Mouse (Mus musculus) megakaryocyte, adult 5-6 weeks (primary cell): ENCODE measurements around the gene Madd. TPM values are rescaled to one million over a fixed set of nuclear protein-coding genes. Genes with fewer than 3 reads are reported as not detected.
A peak's percentile ranks its signal among the peaks of the same experiment; 100 is the strongest.

Experiments
- ATAC-seq: 2 replicates; pipeline ENCODE4 v1.8.0; 2016; ENCODE audit warnings: mild to moderate bottlenecking, inconsistent platforms; ENCODE audit not compliant: poor library complexity, severe bottlenecking
- total RNA-seq, 2 experiments: library from RNA; stranded (forward) in 1 of 2; stranded (reverse) in 1 of 2; fragments of 153-499, 151-499 nt in 1 of 2; fragments of 221-1000, 200-1000 nt in 1 of 2; gene quantifications; 2 replicates each; pipeline versions ENCODE4 v1.2.3 to v1.2.4; 2015 to 2017

Madd gene
- total RNA-seq (2015) (35.4 and 39.7 TPM in 2 replicates), total RNA-seq (2017) (63.6 and 78.7 TPM in 2 replicates)

DNA sequence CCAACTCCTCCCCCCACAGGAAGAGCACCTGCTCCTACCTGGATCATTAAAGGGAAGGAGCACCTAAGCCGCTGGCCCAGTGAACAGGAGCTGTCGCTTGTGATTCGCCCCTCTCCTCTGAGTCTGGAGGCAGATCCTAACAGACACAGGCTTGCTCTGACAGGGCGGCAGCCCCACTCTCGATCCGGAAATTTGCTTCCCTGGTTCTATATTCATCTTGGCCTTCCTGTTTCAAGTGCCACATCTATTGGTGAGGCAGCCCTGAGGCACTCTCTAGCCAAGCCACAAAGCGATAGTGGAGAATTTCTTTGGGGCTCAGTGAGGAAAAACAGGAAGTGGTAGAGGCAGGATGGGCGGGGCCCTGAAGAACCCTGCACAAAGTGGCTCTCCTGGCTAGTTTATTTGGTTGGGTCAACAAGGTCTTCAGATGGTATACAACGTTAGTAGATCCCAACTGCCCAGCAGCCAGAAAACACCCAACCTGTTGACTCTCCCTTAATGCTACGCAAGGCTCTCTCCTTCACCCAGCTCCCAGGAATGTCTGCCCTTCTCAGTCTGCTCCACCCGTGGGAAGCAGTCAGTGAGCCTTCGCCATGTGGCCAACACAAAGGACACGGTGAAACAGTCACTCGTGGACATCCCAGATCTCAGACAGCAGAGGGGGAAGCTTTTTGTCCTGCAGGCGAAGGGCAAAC lies at the start of gene Madd:
Gene Madd, minus strand, starts transcription at position 127 of the 695 bp plus-strand sequence.
- peak; percentile 70 for ATAC-seq

DNA sequence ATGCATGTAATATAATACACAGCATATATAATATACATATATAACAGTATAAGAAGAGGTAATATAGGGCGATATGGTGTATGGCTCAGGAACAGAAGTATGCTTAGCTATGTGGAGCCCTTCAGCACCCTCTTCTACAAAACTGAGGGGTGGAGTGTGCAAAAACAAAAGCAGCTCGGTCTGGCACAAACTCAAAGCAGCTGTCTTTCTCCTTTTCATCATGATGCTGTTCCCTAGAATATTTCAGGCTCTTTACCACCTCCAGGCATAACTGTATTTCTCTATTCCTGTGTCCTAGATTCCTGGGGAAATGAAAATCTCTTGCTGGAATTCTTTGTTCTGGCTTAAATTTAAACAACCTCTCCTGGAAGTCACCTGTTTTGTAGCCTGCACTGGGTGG lies 46.1 kb upstream of the Madd start:
- no peak for ATAC-seq

DNA sequence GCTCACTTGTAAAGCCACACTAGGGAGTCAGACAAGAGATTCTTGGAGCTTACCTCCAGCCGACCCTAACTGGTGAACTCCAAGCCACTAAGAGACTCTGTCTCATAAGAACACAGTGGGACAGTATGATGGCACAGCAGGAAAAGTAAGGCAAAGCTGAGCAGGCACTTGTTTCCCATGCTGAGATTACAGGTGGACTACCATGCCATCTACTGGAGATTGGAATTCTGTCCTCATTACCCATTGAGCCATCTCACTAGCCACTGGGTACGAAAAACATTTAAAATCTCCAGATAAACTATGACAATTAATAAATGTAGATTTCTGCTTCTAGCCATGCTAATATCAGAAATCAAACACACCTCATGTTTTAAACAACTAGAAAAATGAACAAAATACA lies 40.0 kb upstream of the Madd start:
- ATAC-seq, result no peak

DNA sequence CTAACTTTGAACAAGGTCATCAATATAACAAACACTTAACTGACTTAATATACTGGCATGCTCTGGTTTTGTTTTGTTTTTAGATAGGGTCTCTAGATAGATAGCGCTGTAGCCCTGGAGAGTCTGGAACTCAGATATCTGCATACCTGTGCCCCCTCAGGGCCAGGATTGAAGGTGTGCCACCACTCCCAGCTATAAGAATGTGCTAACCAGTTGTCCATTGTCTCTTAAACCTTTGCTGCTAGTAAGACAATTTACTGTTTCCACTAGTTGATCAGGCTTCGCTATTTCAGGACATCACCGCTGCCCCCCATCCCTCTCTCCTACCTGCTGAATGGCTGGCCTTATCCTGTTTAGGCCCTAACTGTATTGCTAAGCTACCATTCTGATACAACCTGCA lies 36.9 kb upstream of the Madd start:
- no peak for ATAC-seq

DNA sequence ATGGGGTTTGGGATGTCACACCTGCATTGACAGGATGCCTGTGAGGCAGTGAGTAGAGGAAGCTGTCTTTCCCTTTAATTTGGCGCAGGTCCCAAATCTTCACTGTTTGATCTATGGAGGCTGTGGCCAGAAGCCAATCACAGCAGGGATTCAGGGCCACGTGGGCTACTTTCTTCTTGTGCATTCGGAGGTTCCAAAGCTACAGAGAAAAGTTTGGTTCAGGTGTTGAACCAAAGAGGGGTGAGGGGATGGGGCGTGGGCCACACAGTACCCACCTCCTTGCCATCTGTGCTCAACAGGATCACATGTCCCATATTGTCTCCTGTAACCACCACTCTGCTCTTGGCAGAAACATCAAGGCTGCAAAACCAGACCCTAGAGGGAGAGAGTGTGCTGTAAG lies 33.4 kb upstream of the Madd start:
- ATAC-seq, result no peak

DNA sequence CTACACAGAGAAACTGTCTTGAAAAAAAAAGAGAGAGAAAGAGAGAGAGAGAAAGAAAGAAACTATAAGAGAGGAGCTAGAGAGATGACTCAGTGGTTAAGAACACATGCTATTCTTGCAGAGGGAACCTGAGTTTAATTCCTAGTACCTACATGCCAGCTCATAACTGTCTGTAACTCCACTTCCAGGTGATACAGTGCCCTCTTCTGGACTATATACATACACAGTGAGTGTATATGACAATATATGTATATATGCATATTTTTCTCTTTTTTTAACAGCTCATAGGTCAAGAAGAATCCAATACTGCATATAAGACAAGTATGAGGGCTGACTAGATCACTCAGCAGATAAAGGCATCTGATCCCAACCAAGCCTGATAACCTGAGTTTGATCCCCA lies 29.7 kb upstream of the Madd start:
- ATAC-seq, result no peak

DNA sequence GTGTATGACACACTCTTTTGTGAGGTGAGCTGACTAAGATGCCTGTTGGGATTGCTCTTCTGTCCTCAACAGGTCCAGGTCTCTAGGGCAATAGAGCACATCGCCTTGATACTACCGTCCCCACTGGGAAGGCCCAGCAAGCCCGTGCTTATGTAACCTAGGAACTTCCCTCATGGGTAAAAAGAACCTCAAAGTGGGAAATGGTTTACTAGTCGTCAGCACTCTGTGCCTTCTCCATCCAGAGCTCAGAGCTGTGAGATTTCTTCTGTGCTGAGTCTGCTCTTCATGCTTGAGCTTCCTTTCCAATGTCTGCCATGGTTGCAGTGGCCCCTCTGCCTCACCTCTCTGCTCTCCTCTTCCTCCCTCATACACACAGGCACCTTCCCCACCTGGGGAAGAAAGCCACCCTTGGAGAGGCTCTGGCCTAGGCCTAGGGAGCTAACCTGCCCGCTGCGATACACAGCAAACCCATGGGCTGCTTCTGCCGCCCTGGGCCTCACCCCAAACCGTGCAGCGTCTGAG lies 22.7 kb upstream of the Madd start:
- 0 out of 2 replicates have a peak, but pooled peaks have one; percentile 21 for ATAC-seq

DNA sequence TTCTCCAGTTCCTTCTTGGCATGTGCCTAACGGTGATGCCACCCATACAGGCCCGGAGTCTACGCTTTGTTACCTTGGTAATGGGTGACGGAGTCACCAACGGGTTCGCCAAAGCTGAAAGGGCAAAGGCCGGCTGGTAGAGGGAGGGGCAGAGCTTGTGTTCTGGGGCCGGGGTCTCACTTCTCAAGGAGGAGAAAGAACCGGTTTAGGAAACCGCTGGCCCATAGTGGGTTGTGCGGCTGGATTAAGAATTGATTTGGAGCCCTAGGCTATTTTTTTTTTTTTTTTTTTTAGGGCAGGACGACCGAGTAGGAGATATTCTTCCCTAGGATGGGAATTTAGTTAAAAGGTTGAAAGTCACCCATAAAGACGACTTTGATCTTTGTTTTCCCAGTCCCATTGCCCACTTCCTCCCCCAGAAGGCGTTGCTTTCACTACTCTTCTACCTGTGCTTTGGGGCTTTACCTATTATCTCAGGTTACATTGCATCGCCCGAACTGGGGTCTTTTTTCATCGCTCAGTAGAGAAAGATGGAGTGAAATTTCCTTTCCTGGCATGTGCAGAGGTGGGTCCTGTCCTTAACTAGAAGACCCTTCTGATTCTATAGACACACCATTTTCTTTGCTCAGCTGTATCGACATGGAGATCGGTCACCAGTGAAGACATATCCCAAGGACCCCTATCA lies 19.5 kb upstream of the Madd start:
- ATAC-seq, result no peak

DNA sequence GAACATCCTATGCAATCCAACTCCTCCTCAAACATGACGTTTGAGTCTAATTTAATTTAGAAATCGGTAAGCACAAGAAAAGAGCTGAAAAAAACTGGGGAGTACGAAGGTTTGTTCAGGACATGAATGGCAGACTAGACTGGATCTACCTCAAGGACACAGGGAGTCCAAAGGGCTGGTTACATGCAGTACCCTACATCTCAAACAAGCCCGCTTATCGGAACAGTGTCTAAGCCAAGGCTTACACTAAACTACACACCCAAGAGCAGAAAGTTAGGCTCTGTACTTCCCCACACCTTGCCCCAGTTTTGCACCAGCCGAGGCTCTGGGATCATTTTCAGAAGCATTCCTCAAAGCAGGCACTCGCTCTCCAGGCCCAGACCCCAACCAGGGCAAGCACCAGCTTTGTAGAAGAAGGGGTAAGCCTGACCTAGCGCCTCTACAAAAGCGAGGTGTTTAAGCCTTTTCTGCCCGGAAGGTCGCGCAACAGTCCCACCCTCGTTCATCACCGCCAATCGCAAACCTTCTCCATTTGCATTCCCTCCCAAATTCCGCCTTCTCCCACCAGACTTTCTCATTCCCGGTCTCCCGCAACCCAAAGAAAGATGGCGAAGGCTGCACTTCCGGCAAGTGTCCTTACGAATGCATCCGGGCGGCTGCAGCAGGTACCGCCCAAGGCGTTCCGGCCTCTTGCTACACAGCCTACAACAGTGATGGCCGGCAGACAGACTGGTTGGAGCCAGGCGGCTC lies 18.8 kb upstream of the Madd start, which contains the start of the genes Nr1h3 and Acp2:
Gene Nr1h3, minus strand, starts transcription at position 613 of the 750 bp plus-strand sequence.
Gene Acp2, plus strand, starts transcription at position 664 of the 750 bp plus-strand sequence.
- peak; percentile 98 for ATAC-seq

DNA sequence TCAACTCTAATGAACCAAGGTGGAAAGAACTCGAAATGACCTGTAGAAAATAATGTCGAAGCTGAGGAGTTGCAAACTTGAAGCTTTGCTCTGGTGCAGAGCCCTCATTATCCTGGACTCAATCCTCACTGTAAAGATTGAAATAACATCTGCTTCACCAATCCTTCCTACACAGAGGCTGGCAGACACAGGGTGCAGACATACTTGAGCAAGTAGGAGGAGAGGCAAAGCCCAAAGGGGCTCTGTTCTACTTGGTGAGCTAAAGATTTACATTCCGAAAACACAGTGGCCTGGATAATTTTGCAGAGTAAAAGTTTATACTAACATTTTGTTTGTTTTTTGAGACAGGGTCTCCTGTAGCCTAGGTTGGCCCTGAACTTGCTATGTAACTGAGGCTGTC lies 15.3 kb upstream of the Madd start:
- ATAC-seq, result no peak

DNA sequence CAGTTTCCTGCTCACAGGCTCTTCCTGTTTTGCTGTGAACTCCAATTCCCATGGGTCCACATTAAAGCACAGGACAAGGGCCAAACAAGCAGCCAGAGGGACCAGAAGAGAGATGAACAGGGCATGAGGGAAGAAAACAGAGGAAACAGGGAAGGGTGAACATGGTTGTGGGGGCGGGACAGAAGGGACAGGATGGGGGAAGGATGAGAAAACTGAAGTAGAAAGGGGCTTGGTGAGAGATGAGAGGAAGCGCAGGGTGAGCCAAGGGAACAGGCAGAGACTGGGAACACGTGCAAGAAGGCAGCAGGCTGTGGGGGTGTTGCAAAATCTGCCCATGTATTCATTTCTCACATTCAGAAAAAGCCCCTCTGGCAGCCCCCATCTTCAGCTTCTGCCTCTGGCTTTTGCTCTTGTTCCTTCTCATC lies 13.0 kb upstream of the Madd start:
- ATAC-seq, result no peak

DNA sequence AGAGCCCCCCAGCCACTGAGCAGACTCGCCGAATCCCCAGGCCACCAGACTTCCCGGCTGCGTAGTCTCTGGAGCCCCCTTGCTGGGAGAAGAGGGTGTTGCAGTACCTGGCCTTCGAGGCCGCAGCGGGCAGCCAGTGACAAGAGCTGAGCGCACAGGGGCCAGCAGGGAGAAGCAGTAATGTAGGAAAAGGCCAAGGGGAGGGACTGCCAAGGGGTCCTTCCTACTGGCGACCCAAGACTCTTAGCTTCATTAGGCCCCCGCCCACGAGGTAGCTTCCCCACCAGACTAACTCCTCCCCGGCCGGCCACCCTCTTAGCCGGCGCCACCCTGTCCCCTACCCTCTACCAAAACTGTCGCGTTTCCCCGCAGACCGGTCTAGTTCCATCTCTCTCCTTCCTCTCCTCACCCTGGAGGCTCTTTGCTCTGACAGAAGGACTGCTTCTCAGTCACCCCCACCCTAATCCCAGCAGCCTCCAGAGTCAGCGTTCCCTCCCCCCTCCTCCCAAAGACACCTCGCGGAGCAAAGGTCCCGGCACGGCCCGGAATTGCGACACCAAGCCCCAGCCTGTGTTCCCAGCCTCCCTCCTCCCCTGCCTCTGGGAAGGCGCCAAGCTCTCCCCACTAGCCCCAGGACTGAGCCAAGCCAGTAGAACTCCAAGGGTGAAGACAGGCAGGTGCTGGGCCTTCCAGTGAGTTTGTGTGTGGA lies 11.1 kb upstream of the Madd start:
- peak; percentile 95 for ATAC-seq

DNA sequence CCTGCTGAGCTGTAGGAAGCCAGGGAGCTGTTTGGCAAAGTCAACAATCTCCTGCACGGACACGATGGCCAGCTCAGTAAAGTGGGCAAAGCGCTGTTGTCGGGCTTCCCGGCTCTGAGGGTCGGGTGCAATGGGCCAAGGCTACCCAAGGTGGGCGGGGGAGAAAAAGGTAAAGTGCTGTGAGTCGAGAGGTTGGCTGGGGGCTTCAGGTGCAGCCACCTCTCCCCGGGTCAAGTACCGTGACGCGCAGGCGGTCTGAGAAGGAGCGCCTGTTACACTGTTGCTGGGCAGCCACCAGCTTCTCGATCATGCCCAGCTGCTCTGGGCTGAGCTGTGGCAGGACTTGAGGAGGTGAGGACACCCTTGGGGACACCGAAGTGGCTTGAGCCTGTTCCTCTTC lies 6.9 kb upstream of the Madd start:
- no peak for ATAC-seq

DNA sequence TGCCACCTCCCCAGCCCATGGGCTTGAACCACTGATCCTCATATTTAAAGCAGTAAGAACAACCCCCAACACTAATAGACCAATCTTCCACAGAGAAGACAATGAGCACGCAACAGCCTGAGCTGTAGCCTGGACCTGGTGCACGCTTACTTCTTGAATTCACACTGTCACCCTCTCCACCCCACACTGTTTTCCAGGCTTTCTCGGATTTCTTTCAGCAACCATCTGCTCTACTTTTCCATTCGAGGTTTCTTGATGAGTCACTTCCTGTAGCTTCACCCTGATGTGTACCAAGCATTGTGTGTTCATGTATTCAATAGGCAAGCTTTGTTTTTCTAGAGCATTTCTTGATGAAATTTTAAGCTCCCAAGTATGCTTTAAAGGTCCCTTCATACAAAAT lies 3.8 kb upstream of the Madd start:
- ATAC-seq, result no peak

DNA sequence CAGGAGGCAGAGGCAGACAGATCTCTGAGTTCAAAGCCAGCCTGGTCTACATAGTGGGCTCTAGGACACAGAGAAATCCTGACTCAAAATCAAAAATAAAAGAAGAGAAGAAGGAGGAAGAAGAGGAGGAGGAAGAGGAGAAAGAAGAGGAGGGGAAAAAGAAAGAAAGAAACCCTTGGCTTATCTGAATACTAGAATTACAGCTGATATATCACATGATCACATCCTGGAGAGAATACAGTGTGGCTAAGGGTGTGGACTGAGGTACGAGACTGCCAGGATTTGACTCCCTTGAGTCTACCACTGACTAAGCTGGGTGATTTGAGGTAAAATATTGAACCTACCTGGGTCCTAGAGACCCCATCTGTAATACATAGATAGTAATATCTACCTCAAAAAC lies 2.6 kb upstream of the Madd start:
- no peak for ATAC-seq

DNA sequence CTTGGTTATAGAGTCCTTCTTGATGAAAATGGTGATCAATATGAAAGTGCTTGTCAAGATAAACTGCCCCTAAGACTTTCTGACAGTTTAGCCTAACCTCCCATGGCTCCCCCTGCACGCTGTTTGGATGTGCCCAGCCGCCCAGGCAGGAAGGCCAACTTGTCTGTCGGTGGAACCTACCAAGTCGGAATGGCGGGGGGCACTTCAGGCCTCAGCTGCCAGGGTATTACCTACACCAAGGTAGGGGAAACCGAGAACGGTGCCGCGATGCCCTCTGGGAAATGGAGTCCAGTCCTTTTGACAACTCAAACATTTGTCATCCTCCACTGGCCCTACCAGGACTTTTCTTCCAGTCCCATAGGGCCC lies 506 bp downstream of the Madd start:
- ATAC-seq, result peak; percentile 89

DNA sequence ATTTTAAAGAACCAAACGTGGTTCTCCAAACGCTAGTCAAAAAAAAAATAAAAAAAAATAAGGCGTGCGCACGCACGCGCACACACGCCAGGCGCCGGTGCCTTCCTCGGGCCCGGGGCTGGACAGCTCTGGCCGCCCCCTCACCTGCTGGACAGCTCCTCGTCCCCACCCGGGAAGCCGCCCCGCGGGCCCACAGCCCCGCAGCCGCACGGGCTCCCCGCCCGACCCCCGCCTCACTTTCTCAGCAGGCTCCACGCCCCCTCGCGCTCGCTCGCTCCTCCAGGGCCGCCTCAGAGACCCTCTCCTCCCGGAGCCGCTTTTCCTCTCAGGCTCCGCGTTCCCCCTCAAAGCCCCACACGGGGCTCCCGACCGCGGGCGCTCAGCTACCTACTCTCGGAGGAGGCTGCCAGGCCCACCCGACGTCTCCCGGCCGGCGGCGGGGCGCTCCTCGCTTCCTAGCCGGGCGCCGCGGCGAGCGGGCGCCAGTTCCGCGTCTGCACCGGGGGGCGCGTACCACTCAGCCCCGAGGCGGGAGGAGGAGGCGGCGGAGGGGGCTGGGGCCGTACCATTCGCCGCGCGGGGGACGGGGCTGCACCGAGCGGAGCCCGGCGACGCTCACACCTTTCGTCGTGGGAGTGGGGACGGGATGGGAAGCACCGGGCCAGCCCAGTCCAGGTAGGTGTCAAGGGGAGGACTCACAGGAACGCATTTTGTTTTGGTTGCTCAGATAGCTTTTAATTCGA lies 1.1 kb downstream of the Madd start:
- ATAC-seq, result peak; percentile 61

DNA sequence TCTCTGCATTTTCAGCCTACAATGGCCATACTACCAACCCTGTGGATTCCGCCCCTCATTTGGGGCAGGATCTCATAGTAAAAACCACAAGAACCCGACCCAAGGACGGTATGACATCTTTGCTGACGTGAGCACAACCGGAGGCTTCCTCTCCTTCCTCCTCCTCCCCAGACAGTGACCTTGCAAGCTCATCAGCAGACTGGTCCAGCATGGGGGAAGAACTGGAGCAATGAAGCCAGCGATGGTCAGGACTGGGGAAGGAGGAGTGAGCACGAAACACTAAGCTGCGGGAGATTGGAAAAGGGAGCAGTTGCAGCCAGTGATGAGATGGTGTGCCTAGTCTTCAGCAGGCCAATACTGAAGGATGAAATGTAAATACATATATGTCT lies 1.6 kb downstream of the Madd start:
- peak; percentile 20; the same call in 1 of the 2 replicates for ATAC-seq

DNA sequence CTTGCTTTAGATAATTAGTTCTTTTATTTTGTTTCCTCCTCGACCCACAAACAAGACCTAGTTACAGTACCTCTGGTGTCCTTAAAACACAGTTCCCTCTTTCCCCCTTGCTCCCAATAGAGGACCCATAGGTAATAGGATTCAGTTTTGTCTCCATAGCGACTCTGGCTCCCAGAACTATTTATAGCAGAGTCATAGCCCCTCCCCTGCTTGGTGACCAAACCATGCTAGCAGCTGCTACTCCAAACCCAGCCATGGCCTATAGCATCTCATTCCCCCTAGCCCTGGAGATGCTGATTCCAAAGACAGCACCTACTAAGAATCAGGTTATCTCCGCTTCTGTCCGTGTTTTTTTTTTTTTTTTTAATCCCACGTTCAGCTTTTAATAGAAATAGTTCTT lies 2.9 kb downstream of the Madd start:
- no peak for ATAC-seq

DNA sequence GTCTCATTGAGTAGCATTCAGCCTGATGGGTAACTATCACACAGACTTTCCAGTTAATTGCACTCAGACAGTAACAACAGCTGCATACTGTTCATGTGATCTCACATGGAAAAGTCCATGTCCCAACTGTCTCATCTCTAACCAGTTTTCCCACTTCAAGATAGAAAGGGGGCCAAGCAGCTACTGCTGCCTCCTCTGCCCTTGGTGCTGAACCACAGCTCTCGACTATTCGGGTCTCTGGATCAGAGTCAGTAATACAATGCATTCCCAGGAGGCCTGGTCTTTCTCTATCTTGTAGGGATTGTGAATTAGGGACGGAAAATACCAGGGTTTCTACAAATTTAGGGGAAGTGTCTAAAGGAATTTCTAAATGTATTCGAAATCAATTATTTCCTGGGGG lies 3.8 kb downstream of the Madd start:
- no peak for ATAC-seq
